In the genomic region with DNA sequence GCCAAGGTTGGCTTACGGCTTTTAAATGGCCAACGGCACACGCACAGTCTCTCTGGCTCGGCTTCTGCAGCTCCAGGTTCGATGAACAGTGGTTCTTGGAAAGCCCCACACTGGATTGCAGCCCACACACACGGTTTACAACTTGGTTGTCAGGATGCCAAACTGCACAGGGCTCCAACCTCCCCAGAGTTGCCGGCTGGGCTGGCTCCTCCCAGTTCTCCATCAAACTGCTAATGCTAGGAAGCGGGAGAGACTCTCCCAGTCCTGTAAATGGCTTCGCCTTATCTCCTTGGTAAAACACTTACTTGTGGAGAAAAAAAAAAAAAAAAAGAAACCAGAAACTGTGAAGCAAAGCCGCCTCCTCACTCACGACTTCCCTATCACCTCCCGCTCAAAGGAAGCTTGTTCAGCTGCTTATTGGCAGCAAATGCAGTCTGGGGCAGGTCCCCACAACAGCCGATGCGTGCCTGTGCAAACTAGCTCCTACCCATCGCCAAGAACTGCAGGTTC, we compare ENCODE assay signal across 8 mouse cellular contexts.
DNase-seq lines count a peak whose midpoint lies in the region; ATAC-seq and TF ChIP-seq lines count a peak whose summit lies in the region.

No protein-coding gene starts in this region.

- ATAC-seq in forebrain, embryonic 16.5 days: peak; percentile 95
- peak; percentile 86 for ATAC-seq in heart, embryonic 16.5 days (replicated peaks; ENCODE audit: extremely low read depth, insufficient read depth, low FRiP score)
- ATAC-seq in megakaryocyte, adult 5-6 weeks (ENCODE audit: poor library complexity, severe bottlenecking): peak; percentile 36; the same call in 1 of the 2 replicates

- no peak overlapping the region for H3K9ac ChIP-seq in forebrain, embryonic 16.5 days (replicated peaks; ENCODE audit: low read depth, low read length)
- H3K9ac ChIP-seq in heart, embryonic 16.5 days (ENCODE audit: low read length): no peak overlapping the region

- 0 out of 2 replicates have a peak overlapping the region, but pooled peaks have one; percentile 7 for H3K4me3 ChIP-seq in E14TG2a.4 (replicated peaks; ENCODE audit: low read length)
- no peak overlapping the region for H3K4me3 ChIP-seq in forebrain, embryonic 16.5 days (replicated peaks; ENCODE audit: low read length)
- H3K4me3 ChIP-seq in heart, embryonic 16.5 days (ENCODE audit: low read length): no peak overlapping the region
- H3K4me3 ChIP-seq in layer of hippocampus, adult 2 months: 0 out of 2 replicates have a peak overlapping the region, but pooled peaks have one; percentile 8

- H3K27me3 ChIP-seq in E14TG2a.4 (ENCODE audit: insufficient read depth, low read length): peaks cover 10% of the 10 kb centered on the region
- H3K27me3 ChIP-seq in forebrain, embryonic 16.5 days (replicated peaks; ENCODE audit: control insufficient read depth, insufficient read depth, low read length): no peaks in the 10 kb centered on the region
- H3K27me3 ChIP-seq in heart, embryonic 16.5 days (ENCODE audit: control insufficient read depth, insufficient read depth, low read length): no peaks in the 10 kb centered on the region

- H3K4me2 ChIP-seq in forebrain, embryonic 16.5 days (ENCODE audit: low read length): peak overlapping the region; percentile 25
- peak overlapping the region; percentile 36 for H3K4me2 ChIP-seq in heart, embryonic 16.5 days (ENCODE audit: low read depth, low read length)

- no peaks in the 10 kb centered on the region for H3K36me3 ChIP-seq in E14TG2a.4 (ENCODE audit: insufficient read depth, low read length)
- no peaks in the 10 kb centered on the region for H3K36me3 ChIP-seq in forebrain, embryonic 16.5 days (ENCODE audit: control insufficient read depth, insufficient read depth)
- H3K36me3 ChIP-seq in heart, embryonic 16.5 days (ENCODE audit: control insufficient read depth, insufficient read depth): no peaks in the 10 kb centered on the region

- 21% methylated on average over 15 of the region's 15 CpGs for WGBS in forebrain, embryonic 16.5 days
- WGBS in heart, embryonic 16.5 days: 11% methylated on average over 15 of the region's 15 CpGs

- peaks cover 26% of the 10 kb centered on the region for H3K4me1 ChIP-seq in E14TG2a.4 (replicated peaks; ENCODE audit: low read depth, low read length)
- peaks cover 14% of the 10 kb centered on the region for H3K4me1 ChIP-seq in forebrain, embryonic 16.5 days (replicated peaks; ENCODE audit: control insufficient read depth, insufficient read depth, low read length)
- H3K4me1 ChIP-seq in heart, embryonic 16.5 days (ENCODE audit: control insufficient read depth, insufficient read depth, low read length): peaks cover 6% of the 10 kb centered on the region; the same call in 1 of the 2 replicates

- peak overlapping the region; percentile 33; the same call in 1 of the 2 replicates for H3K27ac ChIP-seq in forebrain, embryonic 16.5 days (ENCODE audit: low read length)
- H3K27ac ChIP-seq in heart, embryonic 16.5 days (ENCODE audit: low read length): peak overlapping the region; percentile 31; the same call in 1 of the 2 replicates
- no peak overlapping the region for H3K27ac ChIP-seq in layer of hippocampus, adult 2 months

- TF ChIP-seq CTCF in E14TG2a.4 (conservative IDR thresholded peaks at IDR 0.05; ENCODE audit: low read length): no peak
- TF ChIP-seq CTCF in layer of hippocampus, adult 2 months (conservative IDR thresholded peaks at IDR 0.05): no peak

- peak; percentile 61 for DNase-seq in NIH3T3 (ENCODE audit: low read depth)
- peak; percentile 62 to 78 for DNase-seq in layer of hippocampus, adult 2 months (ENCODE audit: low spot score in 2 of 2)
- peak; percentile 66 for DNase-seq in testis, postnatal 10 days (ENCODE audit: low spot score)
- no peak for DNase-seq in c-Kit-positive CD71-positive TER-119-positive erythroid progenitor cells, embryonic 14.5 days (ENCODE audit: low spot score)

- no peaks in the 10 kb centered on the region for H3K9me3 ChIP-seq in E14TG2a.4 (ENCODE audit: low read length)
- H3K9me3 ChIP-seq in forebrain, embryonic 16.5 days (ENCODE audit: control insufficient read depth, low read length): no peaks in the 10 kb centered on the region
- no peaks in the 10 kb centered on the region for H3K9me3 ChIP-seq in heart, embryonic 16.5 days (replicated peaks; ENCODE audit: control insufficient read depth, low read length)

Comparison
In these comparisons a context has a peak if more than half of its experiments do, and no peak if none do; other contexts are left out.
1. H3K4me3 ChIP-seq: peak in E14TG2a.4 (single experiment) and layer of hippocampus, adult 2 months (single experiment); none in forebrain, embryonic 16.5 days (single experiment) and heart, embryonic 16.5 days (single experiment).
2. ATAC-seq: peak in every context shown above with its lines; median percentile 95 in forebrain, embryonic 16.5 days; 86 in heart, embryonic 16.5 days; 36 in megakaryocyte, adult 5-6 weeks.